Mouse (Mus musculus) brain, embryonic 14.5 days (tissue): ENCODE measurements at regions not wholly inside any gene's neighbourhood (a gene's known extent, or its start where the extent isn't known, plus 50 kb on each side); places are given as distances from the start of the nearest gene placed in this dataset.

Experiments
- DNase-seq: peaks from one replicate; pipeline ENCODE4 v3.0.0-alpha.2; 2011; ENCODE audit warnings: low read depth
- CTCF ChIP-seq: fragments of 200-500 bp; IDR thresholded peaks from 2 replicates; pipeline ENCODE4 v1.5.1; 2012; ENCODE audit warnings: inconsistent platforms, mild to moderate bottlenecking, moderate library complexity, borderline replicate concordance; ENCODE audit not compliant: insufficient read depth, insufficient read length; ENCODE audit errors: extremely low read depth
- POLR2A ChIP-seq: fragments of 200-500 bp; IDR thresholded peaks from 2 replicates; pipeline ENCODE4 v1.6.1; 2012; ENCODE audit warnings: mild to moderate bottlenecking, inconsistent platforms, borderline replicate concordance; ENCODE audit not compliant: poor library complexity, insufficient read depth, insufficient read length, severe bottlenecking; ENCODE audit errors: extremely low read depth

GRCm38 (mm10) chr12:26589091-26589490 is 120.1 kb downstream of the Cmpk2 start:
- DNase-seq: peak; percentile 50
- TF ChIP-seq POLR2A: no peak
- TF ChIP-seq CTCF: no peak

- peak; percentile 65 for DNase-seq
Measured at GRCm38 (mm10) chr12:26577438-26577837, 108.4 kb downstream of the Cmpk2 start.

GRCm38 (mm10) chr12:26571602-26572001 is 102.6 kb downstream of the Cmpk2 start:
- TF ChIP-seq POLR2A: no peak
- TF ChIP-seq CTCF: no peak
- DNase-seq: no peak

More at GRCm38 (mm10) chr12:26577438-26577837, 108.4 kb downstream of the Cmpk2 start:
- no peak for TF ChIP-seq POLR2A
- TF ChIP-seq CTCF: no peak

GRCm38 (mm10) chr12:26567435-26567834 is 98.4 kb downstream of the Cmpk2 start:
- no peak for DNase-seq
- TF ChIP-seq POLR2A: no peak
- TF ChIP-seq CTCF: no peak

- DNase-seq: no peak
- no peak for TF ChIP-seq CTCF
- no peak for TF ChIP-seq POLR2A
Measured at GRCm38 (mm10) chr12:26562858-26563257, 93.9 kb downstream of the Cmpk2 start.

GRCm38 (mm10) chr12:26559560-26559959 is 90.6 kb downstream of the Cmpk2 start:
- DNase-seq: no peak
- TF ChIP-seq CTCF: no peak
- TF ChIP-seq POLR2A: no peak

GRCm38 (mm10) chr12:26557411-26557810 is 88.4 kb downstream of the Cmpk2 start:
- TF ChIP-seq POLR2A (no peak), CTCF (no peak)
- peak; percentile 80 for DNase-seq

- DNase-seq: peak; percentile 60
- no peak for TF ChIP-seq POLR2A
- no peak for TF ChIP-seq CTCF
Measured at GRCm38 (mm10) chr12:26551168-26551926, 82.3 kb downstream of the Cmpk2 start.

GRCm38 (mm10) chr12:26547466-26547865 is 78.5 kb downstream of the Cmpk2 start:
- no peak for DNase-seq
- TF ChIP-seq POLR2A (no peak), CTCF (no peak)

GRCm38 (mm10) chr12:26546361-26546760 is 77.4 kb downstream of the Cmpk2 start:
- TF ChIP-seq POLR2A: no peak
- no peak for TF ChIP-seq CTCF
- DNase-seq: peak; percentile 56

- no peak for DNase-seq
- no peak for TF ChIP-seq POLR2A
- TF ChIP-seq CTCF: no peak
Measured at GRCm38 (mm10) chr12:26543463-26543862, 74.5 kb downstream of the Cmpk2 start.

GRCm38 (mm10) chr12:26542451-26542850 is 73.4 kb downstream of the Cmpk2 start:
- no peak for TF ChIP-seq POLR2A
- no peak for TF ChIP-seq CTCF
- DNase-seq: peak; percentile 26

- peak; percentile 59 for DNase-seq
- TF ChIP-seq CTCF (no peak), POLR2A (no peak)
Measured at GRCm38 (mm10) chr12:26535261-26535890, 66.4 kb downstream of the Cmpk2 start.
